Mouse (Mus musculus): ENCODE measurements around the gene Vps13d.

The Vps13d gene

GRCm38 (mm10) chr4:145037006-145037405 lies 157.8 kb downstream of the Vps13d start:
- no peak for DNase-seq (ENCODE audit: low read depth, low spot score)

GRCm38 (mm10) chr4:145035450-145035849 lies 159.4 kb downstream of the Vps13d start:
- DNase-seq (ENCODE audit: low read depth, low spot score), result no peak

- peak; percentile 95 for DNase-seq (ENCODE audit: low read depth, low spot score)
Observed at GRCm38 (mm10) chr4:145034506-145035243, 160.1 kb downstream of the Vps13d start.

- DNase-seq (ENCODE audit: low read depth, low spot score), result no peak
Observed at GRCm38 (mm10) chr4:145033392-145033791, 161.4 kb downstream of the Vps13d start.

GRCm38 (mm10) chr4:145032637-145033036 lies 162.2 kb downstream of the Vps13d start:
- DNase-seq (ENCODE audit: low read depth, low spot score), result peak; percentile 34

- DNase-seq (ENCODE audit: low read depth, low spot score), result no peak
Observed at GRCm38 (mm10) chr4:145031510-145031909, 163.3 kb downstream of the Vps13d start.

- DNase-seq (ENCODE audit: low read depth, low spot score), result peak; percentile 43
Observed at GRCm38 (mm10) chr4:145026449-145026851, 168.4 kb downstream of the Vps13d start.

- no peak for DNase-seq (ENCODE audit: low read depth, low spot score)
Observed at GRCm38 (mm10) chr4:145025409-145025762, 169.4 kb downstream of the Vps13d start.

- no peak for DNase-seq (ENCODE audit: low read depth, low spot score)
Observed at GRCm38 (mm10) chr4:145024694-145025408, 170.0 kb downstream of the Vps13d start.

- DNase-seq (ENCODE audit: low read depth, low spot score), result no peak
Observed at GRCm38 (mm10) chr4:145023911-145024310, 170.9 kb downstream of the Vps13d start.

- DNase-seq (ENCODE audit: low read depth, low spot score), result no peak
Observed at GRCm38 (mm10) chr4:145022815-145023214, 172.0 kb downstream of the Vps13d start.

GRCm38 (mm10) chr4:145022211-145022610 lies 172.6 kb downstream of the Vps13d start:
- no peak for DNase-seq (ENCODE audit: low read depth, low spot score)

GRCm38 (mm10) chr4:145020383-145020782 lies 174.4 kb downstream of the Vps13d start:
- DNase-seq (ENCODE audit: low read depth, low spot score), result no peak

GRCm38 (mm10) chr4:145019121-145019714 lies 175.6 kb downstream of the Vps13d start:
- DNase-seq (ENCODE audit: low read depth, low spot score), result no peak

GRCm38 (mm10) chr4:145017745-145018144 lies 177.1 kb downstream of the Vps13d start:
- DNase-seq (ENCODE audit: low read depth, low spot score), result no peak

- no peak for DNase-seq (ENCODE audit: low read depth, low spot score)
Observed at GRCm38 (mm10) chr4:145016669-145017068, 178.1 kb downstream of the Vps13d start.

- no peak for DNase-seq (ENCODE audit: low read depth, low spot score)
Observed at GRCm38 (mm10) chr4:145014632-145014960, 180.2 kb downstream of the Vps13d start.

- no peak for DNase-seq (ENCODE audit: low read depth, low spot score)
Observed at GRCm38 (mm10) chr4:145013760-145014631, 180.8 kb downstream of the Vps13d start.

- no peak for DNase-seq (ENCODE audit: low read depth, low spot score)
Observed at GRCm38 (mm10) chr4:145013187-145013586, 181.6 kb downstream of the Vps13d start.

- DNase-seq (ENCODE audit: low read depth, low spot score), result no peak
Observed at GRCm38 (mm10) chr4:145011156-145011555, 183.6 kb downstream of the Vps13d start.

GRCm38 (mm10) chr4:145009934-145010333 lies 184.9 kb downstream of the Vps13d start:
- no peak for DNase-seq (ENCODE audit: low read depth, low spot score)

GRCm38 (mm10) chr4:145009437-145009836 lies 185.4 kb downstream of the Vps13d start:
- no peak for DNase-seq (ENCODE audit: low read depth, low spot score)
